ENCODE assay signal across 23 mouse cellular contexts in the genomic region with DNA sequence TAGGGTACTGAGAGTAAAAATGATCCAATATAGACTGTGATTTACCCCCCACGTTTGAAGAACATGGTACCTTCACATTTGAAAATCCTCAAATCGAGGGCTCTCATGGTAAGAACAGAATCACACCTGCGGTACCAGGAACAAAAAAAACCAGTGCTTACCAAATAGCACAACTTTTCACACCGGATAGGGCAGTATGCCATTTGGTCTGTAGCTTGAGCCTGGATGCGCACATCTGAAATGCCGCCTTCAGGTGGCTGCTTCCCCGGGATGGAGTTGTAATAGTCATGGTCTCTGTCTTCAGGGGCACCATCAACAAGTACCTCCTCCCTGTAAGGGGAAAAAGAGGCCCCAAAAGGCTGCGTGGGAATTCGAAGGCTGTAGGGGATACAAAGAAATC. TPM values are rescaled to one million over a fixed set of nuclear protein-coding genes. Genes with fewer than 3 reads are reported as not detected.
A peak's percentile ranks its signal among the peaks of the same experiment; 100 is the strongest.
DNase-seq lines count a peak whose midpoint lies in the region; ATAC-seq lines count a peak whose summit lies in the region.
"Had no signal": no experiment of that assay in that cellular context is flagged by ENCODE, and none has a peak within 500 bp of the region (broad histone marks: within the 10 kb centered on the region; RNA-seq: fewer than 3 reads in every experiment).

No protein-coding gene starts in this region.

- no peak for DNase-seq in embryonic facial prominence, embryonic 10.5 days (ENCODE audit: low spot score)
- peak; percentile 80 for DNase-seq in heart, adult 11 months
- DNase-seq in heart, adult 18-20 months: no peak
- DNase-seq in embryonic facial prominence, embryonic 14.5 days (ENCODE audit: low spot score): no peak
- DNase-seq in frontal cortex, postnatal 10 days (ENCODE audit: low spot score in 2 of 2): no peak
- DNase-seq: adrenal gland, adult 8-10 months; adrenal gland, postnatal 14 days; adrenal gland, postnatal 36 days; B cell, adult 2 months; cerebellum, adult 11-12 months; cerebellum, adult 2 months; cerebellum, adult 9-10 months; cerebellum, postnatal 10 days; cerebellum, postnatal 25 days had no signal

- H3K4me2 ChIP-seq in embryonic facial prominence, embryonic 13.5 days: no peak overlapping the region
- H3K4me2 ChIP-seq in embryonic facial prominence, embryonic 14.5 days (ENCODE audit: low read depth, low read length): no peak overlapping the region
- H3K4me2 ChIP-seq: forebrain, embryonic 12.5 days had no signal

- H3K9me3 ChIP-seq in embryonic facial prominence, embryonic 13.5 days: no peaks in the 10 kb centered on the region
- H3K9me3 ChIP-seq in embryonic facial prominence, embryonic 10.5 days: no peaks in the 10 kb centered on the region
- H3K9me3 ChIP-seq in embryonic facial prominence, embryonic 14.5 days (ENCODE audit: control insufficient read depth, low read length): no peaks in the 10 kb centered on the region
- H3K9me3 ChIP-seq: forebrain, embryonic 12.5 days had no signal

- WGBS in embryonic facial prominence, embryonic 13.5 days: 86% methylated on average over 9 of the region's 9 CpGs
- 93% methylated on average over 9 of the region's 9 CpGs for WGBS in embryonic facial prominence, embryonic 10.5 days
- WGBS in embryonic facial prominence, embryonic 14.5 days: 84% methylated on average over 9 of the region's 9 CpGs

- peak overlapping the region; percentile 56; the same call in 1 of the 2 replicates for H3K27ac ChIP-seq in embryonic facial prominence, embryonic 13.5 days
- no peak overlapping the region for H3K27ac ChIP-seq in embryonic facial prominence, embryonic 10.5 days (replicated peaks)
- peak overlapping the region; percentile 70; the same call in 1 of the 2 replicates for H3K27ac ChIP-seq in embryonic facial prominence, embryonic 14.5 days (replicated peaks; ENCODE audit: low read depth, low read length)
- H3K27ac ChIP-seq: forebrain, embryonic 12.5 days had no signal

- H3K9ac ChIP-seq in embryonic facial prominence, embryonic 13.5 days: no peak overlapping the region
- H3K9ac ChIP-seq in embryonic facial prominence, embryonic 14.5 days (ENCODE audit: low read depth, low read length): no peak overlapping the region
- H3K9ac ChIP-seq: forebrain, embryonic 12.5 days had no signal

- no peaks in the 10 kb centered on the region for H3K36me3 ChIP-seq in embryonic facial prominence, embryonic 13.5 days
- no peaks in the 10 kb centered on the region for H3K36me3 ChIP-seq in embryonic facial prominence, embryonic 10.5 days (replicated peaks)
- H3K36me3 ChIP-seq in embryonic facial prominence, embryonic 14.5 days (ENCODE audit: control insufficient read depth, insufficient read depth, low read length): no peaks in the 10 kb centered on the region
- H3K36me3 ChIP-seq: forebrain, embryonic 12.5 days; G1E had no signal

- H3K27me3 ChIP-seq in embryonic facial prominence, embryonic 13.5 days: no peaks in the 10 kb centered on the region
- H3K27me3 ChIP-seq in embryonic facial prominence, embryonic 10.5 days (replicated peaks; ENCODE audit: low read depth, poor library complexity, severe bottlenecking): no peaks in the 10 kb centered on the region
- H3K27me3 ChIP-seq in embryonic facial prominence, embryonic 14.5 days (replicated peaks; ENCODE audit: control insufficient read depth, insufficient read depth, low read length): no peaks in the 10 kb centered on the region
- H3K27me3 ChIP-seq: CH12.LX, Patski had no signal

- no peak for ATAC-seq in embryonic facial prominence, embryonic 13.5 days (ENCODE audit: insufficient number of reproducible peaks, insufficient read depth, low FRiP score, low TSS enrichment, low read depth)
- no peak for ATAC-seq in embryonic facial prominence, embryonic 14.5 days (ENCODE audit: low read depth)
- ATAC-seq: activated CD4-positive, CD25-positive, alpha-beta regulatory T cell, adult 4 months; CD4-positive, CD25-positive, alpha-beta regulatory T cell, adult 4 months; forebrain, embryonic 14.5 days; forebrain, embryonic 16.5 days; Patski had no signal

- peaks cover 12% of the 10 kb centered on the region for H3K4me1 ChIP-seq in embryonic facial prominence, embryonic 13.5 days
- peaks cover 3% of the 10 kb centered on the region for H3K4me1 ChIP-seq in embryonic facial prominence, embryonic 10.5 days
- H3K4me1 ChIP-seq in embryonic facial prominence, embryonic 14.5 days (ENCODE audit: control insufficient read depth, insufficient read depth, low read length): peaks cover 7% of the 10 kb centered on the region; the same call in 1 of the 2 replicates

- no peak overlapping the region for H3K4me3 ChIP-seq in embryonic facial prominence, embryonic 13.5 days
- H3K4me3 ChIP-seq in embryonic facial prominence, embryonic 10.5 days: no peak overlapping the region
- H3K4me3 ChIP-seq in embryonic facial prominence, embryonic 14.5 days (ENCODE audit: low read depth, low read length): no peak overlapping the region
- H3K4me3 ChIP-seq: forebrain, embryonic 12.5 days had no signal

RNA-seq across cellular contexts. Expression of gene Eid1, which starts 17.5 kb away (rescaled TPM):
- polyA plus RNA-seq in embryonic facial prominence, embryonic 13.5 days (2015; fragmentation: Nextera tagmentation; extraction: Ambion mirVana): 292 and 317 TPM in 2 replicates
- polyA plus RNA-seq in embryonic facial prominence, embryonic 10.5 days (2016; fragmentation: Nextera tagmentation; extraction: Ambion mirVana): 127 and 136 TPM in 2 replicates
- 10 to 100 TPM; 48.8 to 51.8 TPM for total RNA-seq in heart, adult 18-20 months (2021)
- polyA plus RNA-seq in embryonic facial prominence, embryonic 14.5 days (2014; fragmentation: Nextera tagmentation; extraction: Ambion mirVana): 273 and 294 TPM in 2 replicates
- polyA plus RNA-seq: G1E had no signal

RNA-seq across cellular contexts. Expression of gene Cep152, which starts 30.5 kb away (rescaled TPM):
- 6.7 and 9.0 TPM in 2 replicates for polyA plus RNA-seq in embryonic facial prominence, embryonic 13.5 days (2015; fragmentation: Nextera tagmentation; extraction: Ambion mirVana)
- polyA plus RNA-seq in embryonic facial prominence, embryonic 10.5 days (2016; fragmentation: Nextera tagmentation; extraction: Ambion mirVana): 11.5 and 12.4 TPM in 2 replicates
- 1 to 10 TPM; 1.4 to 1.5 TPM for total RNA-seq in heart, adult 18-20 months (2021)
- polyA plus RNA-seq in embryonic facial prominence, embryonic 14.5 days (2014; fragmentation: Nextera tagmentation; extraction: Ambion mirVana): 6.9 and 7.0 TPM in 2 replicates
